Mouse (Mus musculus): ENCODE data around the gene Hck. TPM values are rescaled to one million over a fixed set of nuclear protein-coding genes. Genes with fewer than 3 reads are reported as not detected.

Hck gene
- polyA plus RNA-seq, 1 experiment from 2014 or later, result 4.7 TPM

- 51% methylated on average over 2 of the region's 2 CpGs for WGBS
Measured at GRCm38 (mm10) chr2:153186176-153186591, 77.9 kb downstream of the Hck start.

GRCm38 (mm10) chr2:153187848-153188247 is 79.6 kb downstream of the Hck start:
- Histone ChIP-seq H3K27me3 (no peaks in the 10 kb centered on the region), H3K27ac (no peak overlapping the region), H3K9me3 (no peaks in the 10 kb centered on the region), H3K4me1 (no peaks in the 10 kb centered on the region), H3K4me2 (no peak overlapping the region), H3K4me3 (no peak overlapping the region), H3K36me3 (peaks cover 82% of the 10 kb centered on the region), H3K9ac (no peak overlapping the region)
- ATAC-seq (ENCODE audit: borderline replicate concordance, extremely low read depth, low FRiP score, low TSS enrichment), result no peak
- 72% methylated on average over 2 of the region's 2 CpGs for WGBS

More at GRCm38 (mm10) chr2:153186176-153186591, 77.9 kb downstream of the Hck start:
- H3K4me1 ChIP-seq, result no peaks in the 10 kb centered on the region
- H3K27ac ChIP-seq, result no peak overlapping the region
- H3K4me2 ChIP-seq, result no peak overlapping the region
- H3K9ac ChIP-seq, result no peak overlapping the region
- H3K9me3 ChIP-seq, result no peaks in the 10 kb centered on the region
- H3K36me3 ChIP-seq, result peaks cover 83% of the 10 kb centered on the region
- no peak for ATAC-seq (ENCODE audit: borderline replicate concordance, extremely low read depth, low FRiP score, low TSS enrichment)
- no peak overlapping the region for H3K4me3 ChIP-seq
- no peaks in the 10 kb centered on the region for H3K27me3 ChIP-seq

DNA sequence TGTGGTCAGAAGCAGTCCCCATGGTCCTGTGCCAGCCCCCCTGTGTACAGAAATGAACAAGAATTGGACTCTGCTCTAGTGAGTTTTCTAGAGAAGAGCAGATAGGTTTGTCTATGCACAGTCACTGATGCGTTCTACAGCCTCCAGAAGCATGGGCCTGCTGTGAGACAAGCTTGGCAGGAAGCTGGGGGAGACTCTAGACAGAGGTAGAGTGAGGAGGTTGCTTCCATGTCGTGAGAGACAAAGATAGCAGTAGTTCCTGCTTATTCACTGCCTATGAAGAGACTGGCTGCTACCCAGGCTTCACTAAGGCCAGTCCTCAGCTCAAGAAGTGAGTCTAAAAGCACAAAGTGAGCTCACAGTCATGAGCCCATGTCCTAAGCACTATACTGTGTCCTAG is 83.0 kb downstream of the Hck start:
- ATAC-seq (ENCODE audit: borderline replicate concordance, extremely low read depth, low FRiP score, low TSS enrichment), result no peak
- Histone ChIP-seq H3K27me3 (no peaks in the 10 kb centered on the region), H3K4me1 (no peaks in the 10 kb centered on the region), H3K4me3 (no peak overlapping the region), H3K9me3 (no peaks in the 10 kb centered on the region), H3K9ac (no peak overlapping the region), H3K36me3 (peaks cover 81% of the 10 kb centered on the region), H3K4me2 (no peak overlapping the region), H3K27ac (no peak overlapping the region)
- 76% methylated on average over 2 of the region's 2 CpGs for WGBS

DNA sequence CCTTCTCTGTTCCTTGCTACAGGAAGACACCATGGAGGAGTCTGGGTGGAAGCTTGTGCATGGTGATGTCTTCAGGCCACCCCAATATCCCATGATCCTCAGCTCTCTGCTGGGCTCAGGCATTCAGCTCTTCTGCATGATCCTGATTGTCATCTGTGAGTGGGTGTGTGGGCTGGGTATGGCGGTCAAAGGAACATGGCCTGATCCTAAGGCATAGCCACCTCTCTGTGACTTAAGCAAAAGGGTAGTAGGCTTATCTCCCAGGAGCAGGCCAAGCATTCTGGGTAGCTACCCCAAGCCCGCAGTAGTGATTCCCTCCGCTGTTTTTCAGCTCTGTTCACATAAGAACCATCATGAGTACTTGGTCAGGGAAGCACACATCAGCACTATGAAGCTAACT is 86.0 kb downstream of the Hck start:
- 89% methylated on average over 3 of the region's 3 CpGs for WGBS
- Histone ChIP-seq H3K27me3 (no peaks in the 10 kb centered on the region), H3K9me3 (no peaks in the 10 kb centered on the region), H3K27ac (no peak overlapping the region), H3K36me3 (peaks cover 74% of the 10 kb centered on the region), H3K4me2 (no peak overlapping the region), H3K9ac (no peak overlapping the region), H3K4me3 (no peak overlapping the region), H3K4me1 (no peaks in the 10 kb centered on the region)
- ATAC-seq (ENCODE audit: borderline replicate concordance, extremely low read depth, low FRiP score, low TSS enrichment), result no peak; the same call in 1 of the 2 replicates

GRCm38 (mm10) chr2:153198485-153198884 is 90.2 kb downstream of the Hck start:
- Histone ChIP-seq H3K36me3 (peaks cover 73% of the 10 kb centered on the region), H3K4me1 (no peaks in the 10 kb centered on the region), H3K27ac (no peak overlapping the region), H3K4me3 (no peak overlapping the region), H3K9ac (no peak overlapping the region), H3K4me2 (no peak overlapping the region), H3K27me3 (no peaks in the 10 kb centered on the region), H3K9me3 (no peaks in the 10 kb centered on the region)
- WGBS, result 76% methylated on average over 5 of the region's 5 CpGs
- no peak for ATAC-seq (ENCODE audit: borderline replicate concordance, extremely low read depth, low FRiP score, low TSS enrichment)

DNA sequence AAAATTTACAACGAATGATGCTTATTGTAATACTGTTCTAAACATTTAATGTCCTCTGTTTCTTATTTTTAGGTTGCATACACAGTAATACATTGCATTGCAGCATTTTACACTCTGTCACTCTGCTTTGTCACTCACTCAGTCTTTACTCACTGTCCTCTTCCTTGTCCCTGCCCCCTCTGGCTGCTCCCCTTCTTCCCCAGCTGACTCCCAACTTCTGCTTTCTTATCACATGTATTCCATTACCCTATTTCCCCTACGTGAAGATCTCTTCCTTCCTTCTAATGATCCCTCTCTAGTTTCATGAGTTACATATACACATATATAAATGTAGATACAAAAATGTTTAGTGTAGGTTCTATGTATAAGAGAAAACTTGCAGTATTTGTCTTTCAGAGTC is 90.8 kb downstream of the Hck start:
- no peak overlapping the region for H3K4me2 ChIP-seq
- no peaks in the 10 kb centered on the region for H3K4me1 ChIP-seq
- WGBS, result 78% methylated on average over 2 of the region's 2 CpGs
- H3K27ac ChIP-seq, result no peak overlapping the region
- no peaks in the 10 kb centered on the region for H3K9me3 ChIP-seq
- no peaks in the 10 kb centered on the region for H3K27me3 ChIP-seq
- H3K36me3 ChIP-seq, result peaks cover 76% of the 10 kb centered on the region
- no peak overlapping the region for H3K9ac ChIP-seq
- ATAC-seq (ENCODE audit: borderline replicate concordance, extremely low read depth, low FRiP score, low TSS enrichment), result no peak
- H3K4me3 ChIP-seq, result no peak overlapping the region

Other genes with a start within 250 kb of the Hck start
- 0.05 TPM in 2 replicates for gene Mylk2, start 197.1 kb upstream of the Hck start, polyA plus RNA-seq (2015; fragmentation: Nextera tagmentation; extraction: Ambion mirVana)
- gene Foxs1, start 175.3 kb upstream of the Hck start, polyA plus RNA-seq (2015; fragmentation: Nextera tagmentation; extraction: Ambion mirVana), result 7.6 and 8.6 TPM in 2 replicates
- 0.13 and 0.30 TPM in 2 replicates for gene Dusp15, start 156.8 kb upstream of the Hck start, polyA plus RNA-seq (2015; fragmentation: Nextera tagmentation; extraction: Ambion mirVana)
- gene Ttll9, start 146.0 kb upstream of the Hck start, polyA plus RNA-seq (2015; fragmentation: Nextera tagmentation; extraction: Ambion mirVana), result 0.67 and 1.1 TPM in 2 replicates
- 106 and 117 TPM in 2 replicates for gene Pdrg1, start 93.0 kb upstream of the Hck start, polyA plus RNA-seq (2015; fragmentation: Nextera tagmentation; extraction: Ambion mirVana)
- gene Xkr7, start 76.6 kb upstream of the Hck start, polyA plus RNA-seq (2015; fragmentation: Nextera tagmentation; extraction: Ambion mirVana), result not detected in 2 replicates
- 5.3 TPM in 2 replicates for gene Ccm2l, start 42.5 kb upstream of the Hck start, polyA plus RNA-seq (2015; fragmentation: Nextera tagmentation; extraction: Ambion mirVana)
- gene Tm9sf4, start 52.8 kb downstream of the Hck start, polyA plus RNA-seq (2015; fragmentation: Nextera tagmentation; extraction: Ambion mirVana), result 77.0 and 79.1 TPM in 2 replicates
- 8.2 and 8.9 TPM in 2 replicates for gene Tspyl3, start 117.0 kb downstream of the Hck start, polyA plus RNA-seq (2015; fragmentation: Nextera tagmentation; extraction: Ambion mirVana)
- 12.9 and 13.0 TPM in 2 replicates for gene Plagl2, start 133.0 kb downstream of the Hck start, polyA plus RNA-seq (2015; fragmentation: Nextera tagmentation; extraction: Ambion mirVana)
- gene Pofut1, start 133.1 kb downstream of the Hck start, polyA plus RNA-seq (2015; fragmentation: Nextera tagmentation; extraction: Ambion mirVana), result 5.8 and 6.1 TPM in 2 replicates
- 6.2 and 7.3 TPM in 2 replicates for gene Kif3b, start 182.9 kb downstream of the Hck start, polyA plus RNA-seq (2015; fragmentation: Nextera tagmentation; extraction: Ambion mirVana)
- 15.9 and 16.3 TPM in 2 replicates for gene Asxl1, start 237.4 kb downstream of the Hck start, polyA plus RNA-seq (2015; fragmentation: Nextera tagmentation; extraction: Ambion mirVana)

All from lung, embryonic 15.5 days (tissue).